Mouse (Mus musculus): ENCODE results near the gene Hist1h2ap. TPM values are rescaled to one million over a fixed set of nuclear protein-coding genes. Genes with fewer than 3 reads are reported as not detected.
"Not testable (repeated sequence)": the region's sequence is repeated elsewhere in the genome, so short reads cannot be mapped to it uniquely, and the experiment has no call there.

The Hist1h2ap gene
- 1,189 and 1,296 TPM in 2 replicates for polyA plus RNA-seq (2015; fragmentation: Nextera tagmentation; extraction: Ambion mirVana)

GRCm38 (mm10) chr13:21833461-21833860, at the start of gene Hist1h2ap, which contains the start of gene Hist1h2br:
Gene Hist1h2ap (minus strand): TSS chr13:21833507.
Gene Hist1h2br (plus strand): TSS chr13:21833743.
- WGBS: no CpG with 5 or more reads among the region's 24 CpGs
- H3K4me3 ChIP-seq (replicated peaks; ENCODE audit: low read length); H3K9ac ChIP-seq (replicated peaks; ENCODE audit: low read depth, low read length); H3K4me1 ChIP-seq (replicated peaks; ENCODE audit: control insufficient read depth, insufficient read depth, low read length); H3K27me3 ChIP-seq (replicated peaks; ENCODE audit: control insufficient read depth, insufficient read depth, low read length); H3K4me2 ChIP-seq (ENCODE audit: low read length); H3K27ac ChIP-seq (ENCODE audit: low read length); H3K9me3 ChIP-seq (ENCODE audit: control insufficient read depth, low read length); H3K36me3 ChIP-seq (ENCODE audit: control insufficient read depth, insufficient read depth): not testable (repeated sequence)
- peak; percentile 96 for ATAC-seq

GRCm38 (mm10) chr13:21882760-21883405, 49.6 kb upstream of the Hist1h2ap start:
- Histone ChIP-seq H3K9ac (replicated peaks; ENCODE audit: low read depth, low read length) (no peak overlapping the region), H3K27ac (ENCODE audit: low read length) (no peak overlapping the region), H3K27me3 (replicated peaks; ENCODE audit: control insufficient read depth, insufficient read depth, low read length) (0 out of 2 replicates have a peak, but pooled peaks cover 2% of the 10 kb centered on the region), H3K36me3 (ENCODE audit: control insufficient read depth, insufficient read depth) (no peaks in the 10 kb centered on the region), H3K4me1 (replicated peaks; ENCODE audit: control insufficient read depth, insufficient read depth, low read length) (no peaks in the 10 kb centered on the region), H3K4me3 (replicated peaks; ENCODE audit: low read length) (peak overlapping the region; percentile 20), H3K9me3 (ENCODE audit: control insufficient read depth, low read length) (peaks cover 3% of the 10 kb centered on the region; the same call in 1 of the 2 replicates), H3K4me2 (ENCODE audit: low read length) (peak overlapping the region; percentile 28)
- 2% methylated on average over 13 of the region's 13 CpGs for WGBS
- no peak for ATAC-seq

GRCm38 (mm10) chr13:21881878-21882669, 48.8 kb upstream of the Hist1h2ap start:
- Histone ChIP-seq H3K4me3 (replicated peaks; ENCODE audit: low read length) (peak overlapping the region; percentile 19; the same call in 1 of the 2 replicates), H3K27ac (ENCODE audit: low read length) (no peak overlapping the region), H3K4me2 (ENCODE audit: low read length) (peak overlapping the region; percentile 28), H3K27me3 (replicated peaks; ENCODE audit: control insufficient read depth, insufficient read depth, low read length) (0 out of 2 replicates have a peak, but pooled peaks cover 2% of the 10 kb centered on the region), H3K9me3 (ENCODE audit: control insufficient read depth, low read length) (peaks cover 3% of the 10 kb centered on the region; the same call in 1 of the 2 replicates), H3K4me1 (replicated peaks; ENCODE audit: control insufficient read depth, insufficient read depth, low read length) (no peaks in the 10 kb centered on the region), H3K36me3 (ENCODE audit: control insufficient read depth, insufficient read depth) (no peaks in the 10 kb centered on the region), H3K9ac (replicated peaks; ENCODE audit: low read depth, low read length) (no peak overlapping the region)
- ATAC-seq: no peak
- WGBS: 2% methylated on average over 27 of the region's 27 CpGs

- Histone ChIP-seq H3K9ac (replicated peaks; ENCODE audit: low read depth, low read length) (no peak overlapping the region), H3K4me3 (replicated peaks; ENCODE audit: low read length) (no peak overlapping the region), H3K36me3 (ENCODE audit: control insufficient read depth, insufficient read depth) (no peaks in the 10 kb centered on the region), H3K27me3 (replicated peaks; ENCODE audit: control insufficient read depth, insufficient read depth, low read length) (0 out of 2 replicates have a peak, but pooled peaks cover 2% of the 10 kb centered on the region), H3K9me3 (ENCODE audit: control insufficient read depth, low read length) (peaks cover 3% of the 10 kb centered on the region; the same call in 1 of the 2 replicates), H3K4me1 (replicated peaks; ENCODE audit: control insufficient read depth, insufficient read depth, low read length) (no peaks in the 10 kb centered on the region), H3K27ac (ENCODE audit: low read length) (no peak overlapping the region), H3K4me2 (ENCODE audit: low read length) (no peak overlapping the region)
- WGBS: 79% methylated on average over 6 of the region's 6 CpGs
- ATAC-seq: no peak
Measured at GRCm38 (mm10) chr13:21880735-21881134, 47.4 kb upstream of the Hist1h2ap start.

- not testable (repeated sequence) for ATAC-seq; H3K27ac ChIP-seq (ENCODE audit: low read length); H3K4me3 ChIP-seq (replicated peaks; ENCODE audit: low read length); H3K27me3 ChIP-seq (replicated peaks; ENCODE audit: control insufficient read depth, insufficient read depth, low read length); H3K9ac ChIP-seq (replicated peaks; ENCODE audit: low read depth, low read length); H3K4me2 ChIP-seq (ENCODE audit: low read length); H3K9me3 ChIP-seq (ENCODE audit: control insufficient read depth, low read length); H3K4me1 ChIP-seq (replicated peaks; ENCODE audit: control insufficient read depth, insufficient read depth, low read length); H3K36me3 ChIP-seq (ENCODE audit: control insufficient read depth, insufficient read depth)
- WGBS: 80% methylated on average over 3 of the region's 3 CpGs
Measured at GRCm38 (mm10) chr13:21865503-21865902, 32.2 kb upstream of the Hist1h2ap start.

GRCm38 (mm10) chr13:21861608-21862007, 28.3 kb upstream of the Hist1h2ap start:
- no peaks in the 10 kb centered on the region for H3K27me3 ChIP-seq (replicated peaks; ENCODE audit: control insufficient read depth, insufficient read depth, low read length)

GRCm38 (mm10) chr13:21855698-21856162, 22.4 kb upstream of the Hist1h2ap start:
- H3K4me2 ChIP-seq (ENCODE audit: low read length): peak overlapping the region; percentile 39
- no peaks in the 10 kb centered on the region for H3K27me3 ChIP-seq (replicated peaks; ENCODE audit: control insufficient read depth, insufficient read depth, low read length)
- H3K36me3 ChIP-seq (ENCODE audit: control insufficient read depth, insufficient read depth): no peaks in the 10 kb centered on the region
- H3K4me1 ChIP-seq (replicated peaks; ENCODE audit: control insufficient read depth, insufficient read depth, low read length): no peaks in the 10 kb centered on the region; the same call in 1 of the 2 replicates
- no peak overlapping the region for H3K27ac ChIP-seq (ENCODE audit: low read length)
- under 1% methylated on average over 15 of the region's 15 CpGs for WGBS
- H3K9me3 ChIP-seq (ENCODE audit: control insufficient read depth, low read length): no peaks in the 10 kb centered on the region
- ATAC-seq: peak; percentile 70
- peak overlapping the region; percentile 37 for H3K4me3 ChIP-seq (replicated peaks; ENCODE audit: low read length)
- H3K9ac ChIP-seq (replicated peaks; ENCODE audit: low read depth, low read length): peak overlapping the region; percentile 28

More at GRCm38 (mm10) chr13:21861608-21862007, 28.3 kb upstream of the Hist1h2ap start:
- no peaks in the 10 kb centered on the region for H3K36me3 ChIP-seq (ENCODE audit: control insufficient read depth, insufficient read depth)
- H3K4me1 ChIP-seq (replicated peaks; ENCODE audit: control insufficient read depth, insufficient read depth, low read length): no peaks in the 10 kb centered on the region
- H3K4me2 ChIP-seq (ENCODE audit: low read length): no peak overlapping the region
- H3K4me3 ChIP-seq (replicated peaks; ENCODE audit: low read length): no peak overlapping the region
- H3K9ac ChIP-seq (replicated peaks; ENCODE audit: low read depth, low read length): no peak overlapping the region
- 18% methylated on average over 5 of the region's 5 CpGs for WGBS
- H3K27ac ChIP-seq (ENCODE audit: low read length): no peak overlapping the region
- ATAC-seq: no peak
- H3K9me3 ChIP-seq (ENCODE audit: control insufficient read depth, low read length): no peaks in the 10 kb centered on the region; the same call in 1 of the 2 replicates

GRCm38 (mm10) chr13:21855146-21855545, 21.8 kb upstream of the Hist1h2ap start:
- WGBS: under 1% methylated on average over 11 of the region's 11 CpGs
- Histone ChIP-seq H3K4me1 (replicated peaks; ENCODE audit: control insufficient read depth, insufficient read depth, low read length) (no peaks in the 10 kb centered on the region; the same call in 1 of the 2 replicates), H3K4me3 (replicated peaks; ENCODE audit: low read length) (peak overlapping the region; percentile 37), H3K36me3 (ENCODE audit: control insufficient read depth, insufficient read depth) (no peaks in the 10 kb centered on the region), H3K27me3 (replicated peaks; ENCODE audit: control insufficient read depth, insufficient read depth, low read length) (no peaks in the 10 kb centered on the region), H3K9me3 (ENCODE audit: control insufficient read depth, low read length) (no peaks in the 10 kb centered on the region), H3K9ac (replicated peaks; ENCODE audit: low read depth, low read length) (no peak overlapping the region), H3K27ac (ENCODE audit: low read length) (no peak overlapping the region), H3K4me2 (ENCODE audit: low read length) (peak overlapping the region; percentile 39)
- ATAC-seq: peak; percentile 84

Measured in forebrain, embryonic 16.5 days (tissue).